Mouse (Mus musculus) heart, adult 2 months (tissue): Measurements from ENCODE around the gene Tnni2.
A peak's percentile ranks its signal among the peaks of the same experiment; 100 is the strongest.

ENCODE experiments used
- CTCF ChIP-seq: fragments of 200-600 bp; IDR thresholded peaks from 2 replicates; pipeline ENCODE4 v1.8.1; 2022; ENCODE audit warnings: antibody characterized with exemption, mild to moderate bottlenecking, moderate library complexity
- EP300 ChIP-seq: fragments of 200-500 bp; IDR thresholded peaks from 2 replicates; pipeline ENCODE4 v1.6.1; 2011; ENCODE audit warnings: low read depth, low read length, control low read depth; ENCODE audit not compliant: insufficient read depth

DNA sequence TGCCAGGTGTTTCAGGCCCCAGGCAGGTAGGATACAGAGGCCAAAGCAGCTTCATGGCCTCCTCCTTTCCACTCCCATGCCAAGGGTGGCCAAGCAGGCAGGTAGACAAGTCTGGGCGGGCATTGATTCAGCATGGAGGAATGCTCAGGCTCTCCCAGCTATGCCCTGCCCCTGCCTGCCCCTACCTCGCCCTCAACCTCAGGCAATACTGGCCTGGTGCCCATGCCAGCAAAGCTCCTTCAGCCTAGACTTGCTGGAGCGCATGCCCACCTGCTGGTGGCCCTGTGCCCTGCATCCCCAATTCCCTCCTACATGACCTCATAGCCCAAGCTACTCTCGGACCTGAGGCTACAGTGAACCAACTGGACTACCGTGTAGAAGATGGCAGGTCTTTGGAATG lies 4.3 kb upstream of the Tnni2 start:
- 0 out of 2 replicates have a peak, but pooled peaks have one; percentile 23 for TF ChIP-seq CTCF
- no peak for TF ChIP-seq EP300
